Mouse (Mus musculus) olfactory bulb, adult 2 months (tissue): ENCODE data around the gene Pdpn.

Experiments
- CTCF ChIP-seq: fragments of 200-500 bp; IDR thresholded peaks from 2 replicates; pipeline ENCODE4 v1.5.1; 2012; ENCODE audit warnings: low read depth, mild to moderate bottlenecking, low read length, moderate library complexity; ENCODE audit not compliant: insufficient read depth
- POLR2A ChIP-seq: fragments of 200-500 bp; IDR thresholded peaks from 2 replicates; pipeline ENCODE4 v1.6.1; 2012; ENCODE audit warnings: mild to moderate bottlenecking, low read depth, low read length, moderate library complexity; ENCODE audit not compliant: insufficient read depth

DNA sequence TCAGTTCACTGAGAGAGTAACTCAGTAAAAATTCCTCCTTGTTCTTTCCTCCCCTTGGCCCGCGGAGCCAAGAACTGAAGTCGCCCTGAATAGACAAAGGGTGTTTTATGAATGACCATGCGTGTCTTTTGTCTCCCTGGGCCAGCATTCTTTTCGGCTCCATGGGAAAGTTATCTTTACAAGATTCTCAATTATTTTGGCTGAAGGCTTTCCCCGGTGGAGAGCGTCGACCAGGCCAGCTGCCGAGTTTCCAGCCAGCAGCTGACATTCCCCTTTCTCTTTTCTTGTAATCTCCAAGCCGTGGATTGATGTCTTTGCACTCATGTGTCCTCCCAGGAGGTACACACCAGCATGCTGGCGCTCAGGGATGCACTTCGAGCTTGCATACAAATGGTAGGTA is 19.7 kb downstream of the Pdpn start:
- TF ChIP-seq CTCF: no peak
- no peak for TF ChIP-seq POLR2A
